Mouse (Mus musculus) heart, postnatal 36 days (tissue): ENCODE measurements at regions not wholly inside any gene's neighbourhood (a gene's known extent, or its start where the extent isn't known, plus 50 kb on each side); places are given as distances from the start of the nearest gene placed in this dataset.

Source experiments
- DNase-seq, 2 experiments: peaks; one replicate each; pipeline ENCODE4 v3.0.0; 2021 to 2022
- intact Hi-C: fragments of 180-260 bp; cut with DNase I; formaldehyde crosslinking; loops from one replicate; pipeline ENCODE4 v1.15.1; 2025
- microRNA-seq, 2 experiments: library from miRNA; unstranded; fragments of <30 nt; microRNA quantifications; one replicate each; pipeline ENCODE4 v1.2.0; 2021; ENCODE audit warnings: borderline number of aligned reads in 2 of 2

- DNase-seq = no peak
- intact Hi-C loops = no loop called here
Observed at GRCm38 (mm10) chr4:67626641-67627040, 799.3 kb downstream of the Tlr4 start.

GRCm38 (mm10) chr4:67646090-67646489, 818.7 kb downstream of the Tlr4 start:
- intact Hi-C loops = no loop called here

GRCm38 (mm10) chr4:67662122-67662521, 834.7 kb downstream of the Tlr4 start:
- DNase-seq = no peak
- intact Hi-C loops = no loop called here

More at GRCm38 (mm10) chr4:67646090-67646489, 818.7 kb downstream of the Tlr4 start:
- DNase-seq = no peak

- DNase-seq = no peak
- intact Hi-C loops = no loop called here
Observed at GRCm38 (mm10) chr4:67673961-67674360, 846.6 kb downstream of the Tlr4 start.

- DNase-seq = no peak
- intact Hi-C loops = no loop called here
Observed at GRCm38 (mm10) chr4:67677589-67677988, 850.2 kb downstream of the Tlr4 start.

- DNase-seq = no peak
- intact Hi-C loops = no loop called here
Observed at GRCm38 (mm10) chr4:67698438-67698837, 871.1 kb downstream of the Tlr4 start.

Small RNA genes lying in the stretch of these regions (microRNA-seq; reads per million reads assigned to microRNA genes)
- 0 reads per million in 2 experiments for gene Gm44497
